Mouse (Mus musculus): Measurements from ENCODE around the gene Mob4. TPM values are rescaled to one million over a fixed set of nuclear protein-coding genes. Genes with fewer than 3 reads are reported as not detected.
"Not testable (repeated sequence)": the region's sequence is repeated elsewhere in the genome, so short reads cannot be mapped to it uniquely, and the experiment has no call there.

Mob4 gene
- polyA plus RNA-seq, 1 experiment from 2014 or later: 165 TPM

- H3K4me3 ChIP-seq (ENCODE audit: low read depth, low read length): no peak overlapping the region
- no peaks in the 10 kb centered on the region for H3K27me3 ChIP-seq (ENCODE audit: control insufficient read depth, insufficient read depth, low read length)
- H3K27ac ChIP-seq (replicated peaks; ENCODE audit: low read depth, low read length): no peak overlapping the region
- H3K4me1 ChIP-seq (ENCODE audit: control insufficient read depth, insufficient read depth, low read length): no peaks in the 10 kb centered on the region
- ATAC-seq (replicated peaks; ENCODE audit: insufficient number of reproducible peaks, low FRiP score, low TSS enrichment, low read depth) (no peak), DNase-seq (ENCODE audit: low spot score) (no peak)
- no peaks in the 10 kb centered on the region for H3K9me3 ChIP-seq (replicated peaks; ENCODE audit: control insufficient read depth, low read length)
- no peak overlapping the region for H3K4me2 ChIP-seq (ENCODE audit: low read depth, low read length)
- 93% methylated on average over 2 of the region's 2 CpGs for WGBS
- no peak overlapping the region for H3K9ac ChIP-seq (replicated peaks; ENCODE audit: low read length)
- no peaks in the 10 kb centered on the region for H3K36me3 ChIP-seq (replicated peaks; ENCODE audit: control insufficient read depth, insufficient read depth, low read depth, low read length)
Observed at GRCm38 (mm10) chr1:55123561-55123960, 7.5 kb upstream of the Mob4 start.

DNA sequence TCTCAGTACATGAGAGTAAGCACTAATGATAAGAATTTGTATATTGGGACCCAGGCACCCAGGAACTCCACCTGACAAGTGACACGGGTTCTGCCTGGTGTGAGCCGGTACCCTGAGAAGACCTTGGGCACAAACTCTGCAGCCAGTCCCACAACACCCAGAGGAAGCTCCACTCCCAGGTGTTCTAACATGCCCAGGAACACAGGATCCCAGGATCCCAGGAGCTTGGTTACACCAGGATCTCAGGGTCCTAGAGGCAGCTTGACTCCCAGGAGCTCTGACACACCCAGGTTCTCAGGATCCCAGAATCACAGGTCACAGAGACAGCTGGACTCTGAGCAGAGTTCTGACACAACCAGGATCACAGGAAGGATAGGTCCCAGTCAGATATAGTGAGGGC is 6.9 kb upstream of the Mob4 start:
- H3K27me3 ChIP-seq (ENCODE audit: control insufficient read depth, insufficient read depth, low read length); H3K4me1 ChIP-seq (ENCODE audit: control insufficient read depth, insufficient read depth, low read length); H3K4me2 ChIP-seq (ENCODE audit: low read depth, low read length); H3K9ac ChIP-seq (replicated peaks; ENCODE audit: low read length); H3K4me3 ChIP-seq (ENCODE audit: low read depth, low read length); DNase-seq (ENCODE audit: low spot score); H3K27ac ChIP-seq (replicated peaks; ENCODE audit: low read depth, low read length); H3K36me3 ChIP-seq (replicated peaks; ENCODE audit: control insufficient read depth, insufficient read depth, low read depth, low read length); ATAC-seq (replicated peaks; ENCODE audit: insufficient number of reproducible peaks, low FRiP score, low TSS enrichment, low read depth); H3K9me3 ChIP-seq (replicated peaks; ENCODE audit: control insufficient read depth, low read length): not testable (repeated sequence)
- WGBS: 89% methylated on average over 2 of the region's 2 CpGs

DNA sequence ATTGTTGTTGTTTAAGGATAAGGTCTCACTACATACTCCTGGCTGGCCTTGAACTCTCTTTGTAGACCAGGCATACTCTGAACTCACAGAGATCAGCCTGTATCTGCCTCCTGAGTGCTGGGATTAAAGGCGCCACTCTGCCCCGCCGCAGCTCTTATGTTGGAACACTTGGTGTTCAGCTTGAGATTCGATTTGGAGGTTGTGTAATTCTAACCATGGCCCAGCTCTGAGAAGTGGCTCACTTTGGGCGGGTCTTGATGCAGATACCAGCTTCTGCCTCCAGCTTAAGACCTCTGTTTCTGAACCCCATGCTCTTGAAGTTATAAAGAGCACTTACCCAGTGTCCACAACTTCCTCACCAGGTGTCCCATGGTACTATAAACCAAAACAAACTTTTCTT is 1.3 kb upstream of the Mob4 start:
- Histone ChIP-seq H3K36me3 (replicated peaks; ENCODE audit: control insufficient read depth, insufficient read depth, low read depth, low read length) (no peaks in the 10 kb centered on the region), H3K4me1 (ENCODE audit: control insufficient read depth, insufficient read depth, low read length) (no peaks in the 10 kb centered on the region), H3K4me3 (ENCODE audit: low read depth, low read length) (no peak overlapping the region), H3K9me3 (replicated peaks; ENCODE audit: control insufficient read depth, low read length) (no peaks in the 10 kb centered on the region), H3K9ac (replicated peaks; ENCODE audit: low read length) (no peak overlapping the region), H3K27me3 (ENCODE audit: control insufficient read depth, insufficient read depth, low read length) (no peaks in the 10 kb centered on the region), H3K4me2 (ENCODE audit: low read depth, low read length) (no peak overlapping the region), H3K27ac (replicated peaks; ENCODE audit: low read depth, low read length) (no peak overlapping the region)
- no peak for DNase-seq (ENCODE audit: low spot score)
- WGBS: 90% methylated on average over 5 of the region's 5 CpGs
- no peak for ATAC-seq (replicated peaks; ENCODE audit: insufficient number of reproducible peaks, low FRiP score, low TSS enrichment, low read depth)

GRCm38 (mm10) chr1:55130190-55130916 is 678 bp upstream of the Mob4 start:
- ATAC-seq (replicated peaks; ENCODE audit: insufficient number of reproducible peaks, low FRiP score, low TSS enrichment, low read depth): no peak
- peak overlapping the region; percentile 48 for H3K4me2 ChIP-seq (ENCODE audit: low read depth, low read length)
- WGBS: 65% methylated on average over 10 of the region's 10 CpGs
- H3K9me3 ChIP-seq (replicated peaks; ENCODE audit: control insufficient read depth, low read length): no peaks in the 10 kb centered on the region
- no peaks in the 10 kb centered on the region for H3K36me3 ChIP-seq (replicated peaks; ENCODE audit: control insufficient read depth, insufficient read depth, low read depth, low read length)
- no peak for DNase-seq (ENCODE audit: low spot score)
- peak overlapping the region; percentile 49 for H3K9ac ChIP-seq (replicated peaks; ENCODE audit: low read length)
- H3K4me3 ChIP-seq (ENCODE audit: low read depth, low read length): peak overlapping the region; percentile 98
- H3K27me3 ChIP-seq (ENCODE audit: control insufficient read depth, insufficient read depth, low read length): no peaks in the 10 kb centered on the region
- H3K27ac ChIP-seq (replicated peaks; ENCODE audit: low read depth, low read length): peak overlapping the region; percentile 86; the same call in 1 of the 2 replicates
- no peaks in the 10 kb centered on the region for H3K4me1 ChIP-seq (ENCODE audit: control insufficient read depth, insufficient read depth, low read length)

- under 1% methylated on average over 47 of the region's 47 CpGs for WGBS
- Histone ChIP-seq H3K36me3 (replicated peaks; ENCODE audit: control insufficient read depth, insufficient read depth, low read depth, low read length) (no peaks in the 10 kb centered on the region), H3K9me3 (replicated peaks; ENCODE audit: control insufficient read depth, low read length) (no peaks in the 10 kb centered on the region), H3K9ac (replicated peaks; ENCODE audit: low read length) (peak overlapping the region; percentile 95), H3K27ac (replicated peaks; ENCODE audit: low read depth, low read length) (peak overlapping the region; percentile 86), H3K4me1 (ENCODE audit: control insufficient read depth, insufficient read depth, low read length) (no peaks in the 10 kb centered on the region), H3K4me3 (ENCODE audit: low read depth, low read length) (peak overlapping the region; percentile 98), H3K27me3 (ENCODE audit: control insufficient read depth, insufficient read depth, low read length) (no peaks in the 10 kb centered on the region), H3K4me2 (ENCODE audit: low read depth, low read length) (peak overlapping the region; percentile 48)
- ATAC-seq (replicated peaks; ENCODE audit: insufficient number of reproducible peaks, low FRiP score, low TSS enrichment, low read depth) (peak; percentile 81; the same call in 1 of the 2 replicates), DNase-seq (ENCODE audit: low spot score) (peak; percentile 50)
Observed at GRCm38 (mm10) chr1:55131424-55132014, 488 bp downstream of the Mob4 start.

GRCm38 (mm10) chr1:55132308-55132707 is 1.3 kb downstream of the Mob4 start:
- DNase-seq (ENCODE audit: low spot score) (no peak), ATAC-seq (replicated peaks; ENCODE audit: insufficient number of reproducible peaks, low FRiP score, low TSS enrichment, low read depth) (no peak)
- Histone ChIP-seq H3K4me1 (ENCODE audit: control insufficient read depth, insufficient read depth, low read length) (no peaks in the 10 kb centered on the region), H3K4me2 (ENCODE audit: low read depth, low read length) (peak overlapping the region; percentile 48), H3K4me3 (ENCODE audit: low read depth, low read length) (peak overlapping the region; percentile 98), H3K9me3 (replicated peaks; ENCODE audit: control insufficient read depth, low read length) (no peaks in the 10 kb centered on the region), H3K9ac (replicated peaks; ENCODE audit: low read length) (no peak overlapping the region), H3K27ac (replicated peaks; ENCODE audit: low read depth, low read length) (no peak overlapping the region), H3K36me3 (replicated peaks; ENCODE audit: control insufficient read depth, insufficient read depth, low read depth, low read length) (no peaks in the 10 kb centered on the region), H3K27me3 (ENCODE audit: control insufficient read depth, insufficient read depth, low read length) (no peaks in the 10 kb centered on the region)
- WGBS: 74% methylated on average over 4 of the region's 4 CpGs

DNA sequence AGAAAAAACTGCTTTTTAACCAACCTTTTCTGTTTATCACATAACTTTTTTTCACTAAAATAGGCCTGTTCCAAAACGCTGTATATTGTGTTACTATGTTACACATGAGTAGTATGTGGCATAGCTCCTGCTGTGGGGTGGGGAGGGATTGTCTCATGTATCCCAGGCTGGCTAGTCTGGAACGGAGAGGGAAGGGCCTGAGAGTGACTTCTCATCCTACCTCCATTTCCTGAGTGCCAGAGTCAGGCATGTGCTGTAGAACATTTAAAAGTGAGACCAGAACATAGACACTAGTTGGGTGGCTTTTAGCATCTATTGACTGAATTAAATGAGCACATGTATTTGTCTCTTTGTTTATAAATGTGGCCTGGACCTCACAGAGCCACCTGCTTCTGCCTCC is 2.1 kb downstream of the Mob4 start:
- no peak overlapping the region for H3K4me2 ChIP-seq (ENCODE audit: low read depth, low read length)
- H3K36me3 ChIP-seq (replicated peaks; ENCODE audit: control insufficient read depth, insufficient read depth, low read depth, low read length): no peaks in the 10 kb centered on the region
- H3K9ac ChIP-seq (replicated peaks; ENCODE audit: low read length): no peak overlapping the region
- no peaks in the 10 kb centered on the region for H3K4me1 ChIP-seq (ENCODE audit: control insufficient read depth, insufficient read depth, low read length)
- no peaks in the 10 kb centered on the region for H3K27me3 ChIP-seq (ENCODE audit: control insufficient read depth, insufficient read depth, low read length)
- WGBS: 78% methylated on average over 2 of the region's 2 CpGs
- H3K4me3 ChIP-seq (ENCODE audit: low read depth, low read length): no peak overlapping the region
- no peak for ATAC-seq (replicated peaks; ENCODE audit: insufficient number of reproducible peaks, low FRiP score, low TSS enrichment, low read depth)
- H3K9me3 ChIP-seq (replicated peaks; ENCODE audit: control insufficient read depth, low read length): no peaks in the 10 kb centered on the region
- DNase-seq (ENCODE audit: low spot score): no peak
- H3K27ac ChIP-seq (replicated peaks; ENCODE audit: low read depth, low read length): no peak overlapping the region

GRCm38 (mm10) chr1:55134301-55134700 is 3.3 kb downstream of the Mob4 start:
- DNase-seq (ENCODE audit: low spot score) (no peak), ATAC-seq (replicated peaks; ENCODE audit: insufficient number of reproducible peaks, low FRiP score, low TSS enrichment, low read depth) (no peak)
- Histone ChIP-seq H3K9me3 (replicated peaks; ENCODE audit: control insufficient read depth, low read length) (no peaks in the 10 kb centered on the region), H3K4me2 (ENCODE audit: low read depth, low read length) (no peak overlapping the region), H3K4me1 (ENCODE audit: control insufficient read depth, insufficient read depth, low read length) (no peaks in the 10 kb centered on the region), H3K9ac (replicated peaks; ENCODE audit: low read length) (no peak overlapping the region), H3K4me3 (ENCODE audit: low read depth, low read length) (no peak overlapping the region), H3K36me3 (replicated peaks; ENCODE audit: control insufficient read depth, insufficient read depth, low read depth, low read length) (no peaks in the 10 kb centered on the region), H3K27me3 (ENCODE audit: control insufficient read depth, insufficient read depth, low read length) (no peaks in the 10 kb centered on the region), H3K27ac (replicated peaks; ENCODE audit: low read depth, low read length) (no peak overlapping the region)
- WGBS: 90% methylated on average over 3 of the region's 3 CpGs
